Mouse (Mus musculus) mouse trophoblast stem cell (cell line): ENCODE results near the gene Egfem1.

Experiments
- in situ Hi-C, 2 experiments: fragments of 300-500 bp; cut with MseI, MboI; formaldehyde crosslinking; loops; 2 replicates in 1 of 2; 3 replicates in 1 of 2; pipeline ENCODE4 v1.15.1; 2025

Gene Egfem1

GRCm38 (mm10) chr3:29081952-29082295 is at the start of gene Egfem1:
TSS of gene Egfem1 (plus strand) at chr3:29082023.
- in situ Hi-C loops: no loop called here

DNA sequence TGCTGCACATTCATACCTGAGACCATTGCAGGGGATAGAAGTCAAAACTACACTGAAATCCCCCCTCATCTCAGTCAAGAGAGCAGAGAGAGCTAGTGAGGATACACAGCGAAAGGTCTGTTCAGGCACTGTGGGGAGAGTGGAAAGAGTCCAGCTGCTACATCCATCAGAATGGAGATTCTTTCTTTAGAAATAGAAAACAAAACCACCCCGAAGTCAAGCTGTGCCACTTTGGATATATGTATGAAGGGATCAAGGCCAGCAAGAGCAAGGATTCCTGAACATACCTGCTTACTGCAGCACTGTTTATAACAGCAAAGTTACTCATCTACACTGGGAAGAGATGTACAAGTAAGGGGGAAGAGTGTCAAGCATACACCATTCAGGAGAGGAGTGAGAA is 48.7 kb upstream of the Egfem1 start:
- in situ Hi-C loops: loop anchor here (5.0 to 10.0 kb wide), 2 partner anchors 682 to 694 kb away; no protein-coding TSS in a partner anchor

DNA sequence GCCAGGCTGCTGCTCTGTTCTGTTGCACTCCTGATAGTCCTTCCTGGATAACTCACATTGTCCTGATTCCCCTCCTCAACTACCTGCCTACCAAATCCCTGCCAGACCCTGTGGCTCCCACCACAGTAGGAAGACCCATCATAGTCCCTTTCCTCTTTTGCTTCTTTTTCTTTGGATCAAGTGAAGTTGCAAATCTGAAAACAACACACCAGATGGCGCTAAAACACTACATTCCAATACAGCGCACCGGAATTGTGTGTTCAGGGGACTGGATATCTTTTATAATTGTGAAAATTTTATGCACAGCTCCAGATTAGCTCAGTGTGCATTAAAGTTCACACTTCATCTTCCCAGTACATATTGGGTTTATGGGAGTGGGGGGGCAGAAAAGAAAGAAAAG is 45.7 kb upstream of the Egfem1 start:
- in situ Hi-C loops: loop anchor here in 1 of 2 experiments (10.0 kb wide), 1 partner anchor 679 kb away; no protein-coding TSS in a partner anchor

GRCm38 (mm10) chr3:29036620-29037019 is 45.2 kb upstream of the Egfem1 start:
- in situ Hi-C loops: loop anchor here in 1 of 2 experiments (10.0 kb wide), 1 partner anchor 678 kb away; no protein-coding TSS in a partner anchor

DNA sequence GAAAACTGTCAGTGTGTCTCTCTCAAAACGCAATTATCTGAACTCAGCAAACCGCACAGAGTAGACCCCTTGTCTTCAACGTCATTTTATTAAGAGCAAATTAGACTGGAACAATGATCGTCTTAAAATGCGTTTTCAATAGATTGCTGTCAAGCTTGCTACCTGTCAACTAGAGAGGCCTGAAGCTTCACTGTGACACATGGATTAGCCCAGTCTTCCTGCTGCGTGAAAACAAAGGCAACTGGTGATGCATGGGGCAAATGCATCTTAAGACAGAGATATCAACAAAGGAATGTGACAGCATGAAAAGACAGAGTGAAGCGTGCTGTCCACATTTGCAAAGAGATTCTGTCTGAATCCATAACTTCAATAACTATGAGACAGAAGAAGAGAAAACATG is 41.8 kb upstream of the Egfem1 start:
- in situ Hi-C loops: no loop called here

- in situ Hi-C loops: no loop called here
Observed at GRCm38 (mm10) chr3:29046281-29046680, 35.5 kb upstream of the Egfem1 start.

DNA sequence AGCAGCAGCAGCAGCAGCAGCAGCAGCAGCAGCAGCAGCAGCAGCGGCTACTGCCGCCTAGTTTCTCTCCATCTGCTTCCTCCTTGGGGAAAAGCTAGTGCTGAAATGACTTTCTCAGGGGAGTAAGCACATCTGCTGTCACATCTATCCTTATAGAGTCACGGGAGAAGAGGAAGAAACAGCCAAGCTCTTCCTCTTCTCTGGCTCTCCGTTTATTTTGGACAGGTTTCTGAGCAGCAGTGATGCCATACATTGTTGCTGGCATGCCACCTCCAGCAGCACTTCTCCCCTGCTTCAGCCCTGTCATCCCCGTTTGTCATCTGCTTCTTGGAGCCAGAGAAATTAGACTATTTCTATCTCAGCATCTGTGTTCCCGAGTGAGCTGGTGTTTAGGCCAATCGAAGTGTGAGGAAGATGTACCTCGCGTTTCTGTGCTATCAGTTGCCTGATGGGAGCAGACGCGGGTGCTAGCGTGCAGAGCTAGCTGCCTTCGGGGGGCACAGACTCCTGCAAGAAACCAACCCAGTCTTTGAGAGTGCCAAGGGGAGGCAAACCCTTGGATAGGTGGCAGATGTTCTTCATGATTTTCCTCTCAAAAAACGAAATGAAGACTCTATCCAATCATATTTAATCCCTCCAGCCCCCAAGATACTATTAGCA is 34.4 kb upstream of the Egfem1 start:
- in situ Hi-C loops: no loop called here

- in situ Hi-C loops: no loop called here
Observed at GRCm38 (mm10) chr3:29063156-29063555, 18.7 kb upstream of the Egfem1 start.

DNA sequence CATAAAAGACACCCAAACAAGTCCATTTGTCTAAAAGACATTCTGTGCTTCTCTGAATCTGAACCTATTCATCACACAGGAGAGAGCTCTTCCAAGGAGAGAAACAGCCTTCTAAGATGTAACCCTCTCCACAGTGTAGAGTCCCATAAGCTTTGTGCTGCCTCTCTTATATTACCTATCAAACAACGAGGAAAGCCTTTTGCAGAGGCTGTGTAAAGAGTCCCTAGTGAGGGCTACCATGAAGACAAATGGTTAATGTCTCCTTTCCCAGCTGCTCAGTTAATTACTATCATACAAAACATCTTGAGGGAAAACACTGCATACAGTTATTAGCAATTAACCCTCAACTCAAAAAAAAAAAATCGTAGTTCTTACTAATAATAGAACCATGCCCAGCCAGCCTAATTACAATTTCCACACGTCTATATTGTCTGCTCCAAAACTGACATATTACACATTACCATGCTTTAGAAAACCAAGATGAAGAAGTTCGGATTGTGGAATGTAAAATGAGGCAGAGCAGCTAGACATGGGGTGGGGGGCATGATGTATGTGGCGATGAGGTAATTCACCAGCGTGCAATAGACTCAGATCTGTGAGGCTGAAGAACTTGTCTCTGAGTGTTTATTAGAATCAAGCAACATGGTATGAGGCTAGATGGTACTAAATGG is 13.3 kb upstream of the Egfem1 start:
- in situ Hi-C loops: no loop called here

- in situ Hi-C loops: no loop called here
Observed at GRCm38 (mm10) chr3:29071315-29071714, 10.5 kb upstream of the Egfem1 start.

- in situ Hi-C loops: no loop called here
Observed at GRCm38 (mm10) chr3:29081517-29081916, 306 bp upstream of the Egfem1 start.

DNA sequence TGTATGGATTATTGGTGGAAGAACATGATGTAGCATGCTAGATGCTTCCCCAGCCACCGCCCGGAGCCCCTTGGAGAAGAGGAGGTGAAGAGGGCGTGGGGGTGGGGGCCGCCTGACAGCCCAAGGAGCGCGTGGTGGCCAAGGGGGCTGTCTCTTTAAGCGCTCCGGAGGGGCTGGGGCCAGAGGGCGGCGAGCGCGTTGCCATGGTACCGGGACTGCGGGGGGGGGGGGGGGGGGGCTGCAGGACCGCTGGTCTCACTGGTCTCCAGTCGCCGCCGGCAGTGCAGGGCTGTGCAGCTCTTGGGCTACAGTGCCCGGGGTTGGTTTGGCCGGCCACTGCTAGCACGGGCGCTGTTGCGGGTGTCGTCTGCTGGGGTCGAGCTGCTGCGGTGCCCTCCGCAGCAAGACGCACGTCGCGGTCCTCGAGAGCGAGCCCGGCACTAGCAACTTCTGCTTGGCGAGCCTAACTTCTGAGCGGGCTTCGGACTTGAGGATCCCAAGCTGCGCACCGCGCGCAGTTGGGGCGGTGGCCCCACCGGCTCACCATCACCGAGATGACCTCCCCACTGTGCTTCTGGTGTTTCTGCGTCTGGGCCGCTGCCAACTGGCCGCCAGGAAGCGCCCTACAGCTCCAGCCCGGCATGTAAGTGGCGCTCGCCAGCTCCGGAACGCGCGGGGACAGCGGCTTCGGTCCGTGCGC is 623 bp downstream of the Egfem1 start:
- in situ Hi-C loops: no loop called here

DNA sequence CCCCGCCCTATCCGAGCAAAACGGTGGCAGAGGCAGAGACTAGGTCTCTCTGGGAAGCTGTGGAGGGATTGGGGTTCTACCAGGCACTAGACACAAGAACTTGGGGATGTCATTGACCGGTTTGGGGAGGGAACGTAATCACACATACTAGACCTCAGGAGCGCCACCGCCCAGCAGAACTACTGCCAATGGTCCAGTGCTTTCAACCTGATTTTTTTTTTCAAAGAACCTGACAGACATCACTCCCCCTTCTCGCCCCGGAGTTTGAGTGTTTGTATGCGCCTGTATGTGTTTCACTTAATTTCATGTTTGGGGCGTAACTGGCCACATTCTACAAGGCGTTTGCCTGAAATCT is 1.1 kb downstream of the Egfem1 start:
- in situ Hi-C loops: no loop called here

DNA sequence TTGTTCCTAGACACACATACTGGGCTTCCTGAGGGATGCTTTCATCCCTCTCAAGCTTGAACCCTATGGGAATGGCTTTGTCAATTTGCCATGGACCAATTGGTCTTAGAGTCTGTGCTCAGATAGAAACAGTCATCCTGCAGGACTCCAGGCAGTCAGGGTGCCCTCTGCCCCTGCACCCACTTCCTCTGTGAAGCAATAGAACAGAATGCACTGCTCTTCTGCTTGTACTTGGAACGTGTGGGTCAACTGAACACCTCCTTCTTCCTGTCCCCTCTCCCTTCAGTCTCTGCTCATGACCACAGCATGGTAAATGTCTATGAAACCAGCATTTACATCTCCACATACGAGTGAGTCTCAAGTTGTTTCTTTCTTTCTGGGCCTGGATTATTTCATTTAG is 16.6 kb downstream of the Egfem1 start:
- in situ Hi-C loops: no loop called here

GRCm38 (mm10) chr3:29106016-29106723 is 24.3 kb downstream of the Egfem1 start:
- in situ Hi-C loops: no loop called here

DNA sequence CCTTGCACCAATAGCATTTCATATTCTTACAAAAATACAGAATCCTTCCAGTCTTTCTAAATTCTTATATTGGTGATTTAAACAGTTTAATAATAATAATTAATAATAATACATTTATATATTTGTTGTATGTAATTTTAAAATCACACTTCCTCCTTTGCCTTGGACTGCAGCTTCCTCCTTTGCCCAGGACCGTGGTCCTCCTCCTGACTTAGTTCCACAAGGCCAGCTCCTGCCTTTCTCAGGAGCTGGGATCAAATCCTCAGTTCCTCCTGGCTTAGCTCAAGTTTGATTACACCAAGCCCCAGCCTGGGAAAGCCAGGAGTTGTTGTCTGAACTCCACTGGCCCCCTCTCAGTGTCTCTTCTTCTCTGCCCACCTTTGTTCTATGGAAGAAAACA is 25.3 kb downstream of the Egfem1 start:
- in situ Hi-C loops: no loop called here

GRCm38 (mm10) chr3:29110321-29110720 is 28.5 kb downstream of the Egfem1 start:
- in situ Hi-C loops: no loop called here

DNA sequence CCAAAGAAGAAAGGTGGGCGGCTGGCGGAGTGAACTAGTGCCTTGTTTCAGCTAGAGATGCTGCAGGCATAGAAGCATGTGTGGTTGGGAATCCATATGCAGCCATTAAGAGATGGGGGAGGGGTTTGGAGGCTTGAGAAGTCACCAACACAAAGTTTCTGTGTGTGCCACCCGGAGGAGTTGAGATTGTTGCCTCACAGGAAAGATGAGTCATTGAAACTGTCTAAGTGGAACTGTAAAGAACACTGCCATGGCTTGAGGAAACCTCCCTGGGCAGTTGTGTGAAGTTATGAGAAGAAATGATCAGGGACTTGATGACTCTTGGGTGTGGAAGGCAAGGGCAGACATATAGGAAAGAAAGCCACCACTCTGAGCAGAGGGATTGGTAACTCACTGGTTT is 32.7 kb downstream of the Egfem1 start:
- in situ Hi-C loops: no loop called here

DNA sequence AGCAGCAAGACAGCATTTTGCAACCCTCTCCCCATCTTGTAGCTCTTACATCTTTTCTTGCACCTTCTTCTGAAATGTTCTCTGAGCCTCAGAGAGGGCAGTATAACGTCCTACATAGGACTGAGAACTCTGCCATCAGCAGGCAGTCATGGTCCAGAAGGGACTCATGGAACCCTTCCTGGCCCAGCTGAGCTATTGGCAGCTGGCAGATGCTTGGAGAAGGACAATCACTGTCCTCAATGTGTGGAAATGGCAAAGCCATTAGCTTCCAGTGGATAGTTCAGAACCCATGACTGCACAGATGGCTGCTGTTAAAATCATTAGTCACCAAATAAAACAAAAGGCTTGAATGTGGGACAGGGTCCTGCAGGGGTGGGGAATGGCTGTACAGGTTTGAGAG is 35.6 kb downstream of the Egfem1 start:
- in situ Hi-C loops: no loop called here

DNA sequence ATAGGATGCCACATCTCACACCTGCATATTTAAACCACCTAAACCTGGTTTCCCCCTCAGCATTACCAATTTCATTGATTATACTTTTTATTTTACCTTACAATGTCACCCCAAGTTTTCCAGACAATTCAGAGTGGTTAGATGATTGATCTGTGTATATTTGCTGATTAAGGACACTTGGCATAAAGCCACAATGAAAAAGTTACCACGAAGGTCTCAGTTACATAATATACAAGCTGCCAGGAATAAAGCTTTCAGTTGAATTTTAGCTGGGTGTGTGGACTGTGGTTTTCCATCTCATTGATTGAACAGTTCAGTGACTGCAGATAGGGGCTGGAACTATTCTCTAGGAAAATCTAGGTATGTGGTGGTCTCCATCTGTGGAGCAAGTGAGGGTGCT is 40.7 kb downstream of the Egfem1 start:
- in situ Hi-C loops: no loop called here

GRCm38 (mm10) chr3:29132054-29132931 is 50.5 kb downstream of the Egfem1 start:
- in situ Hi-C loops: no loop called here
